ENCODE assay signal across 10 mouse cellular contexts in genomic region chr4:135358736-135359135, GRCm38 (mm10). TPM values are rescaled to one million over a fixed set of nuclear protein-coding genes. Genes with fewer than 3 reads are reported as not detected.
DNase-seq lines count a peak whose midpoint lies in the region; ATAC-seq and TF ChIP-seq lines count a peak whose summit lies in the region.
"Had no signal": no experiment of that assay in that cellular context is flagged by ENCODE, and none has a peak within 500 bp of the region (broad histone marks: within the 10 kb centered on the region; RNA-seq: fewer than 3 reads in every experiment).

No protein-coding gene starts in this region.

- 3% methylated on average over 6 of the region's 6 CpGs for WGBS in heart, embryonic 10.5 days
- WGBS in lung, postnatal 0 days = 0% methylated on average over 6 of the region's 6 CpGs
- WGBS in hindbrain, embryonic 16.5 days = under 1% methylated on average over 6 of the region's 6 CpGs

- ATAC-seq in lung, postnatal 0 days = no peak
- no peak for ATAC-seq in hindbrain, embryonic 16.5 days

- H3K4me2 ChIP-seq in lung, postnatal 0 days (replicated peaks; ENCODE audit: low read depth, low read length) = no peak overlapping the region
- H3K4me2 ChIP-seq in hindbrain, embryonic 16.5 days (ENCODE audit: low read length) = no peak overlapping the region
- H3K4me2 ChIP-seq: embryonic facial prominence, embryonic 13.5 days; limb, embryonic 13.5 days had no signal

- H3K9me3 ChIP-seq in heart, embryonic 10.5 days = no peaks in the 10 kb centered on the region
- H3K9me3 ChIP-seq in lung, postnatal 0 days (ENCODE audit: low read length) = no peaks in the 10 kb centered on the region
- H3K9me3 ChIP-seq in hindbrain, embryonic 16.5 days (ENCODE audit: control insufficient read depth, low read length) = no peaks in the 10 kb centered on the region
- H3K9me3 ChIP-seq: embryonic facial prominence, embryonic 13.5 days; limb, embryonic 13.5 days had no signal

- peaks cover 12% of the 10 kb centered on the region; the same call in 1 of the 2 replicates for H3K27me3 ChIP-seq in heart, embryonic 10.5 days (ENCODE audit: insufficient read depth, poor library complexity, severe bottlenecking)
- H3K27me3 ChIP-seq in lung, postnatal 0 days (replicated peaks; ENCODE audit: insufficient read depth, low read length) = no peaks in the 10 kb centered on the region
- H3K27me3 ChIP-seq in hindbrain, embryonic 16.5 days (replicated peaks; ENCODE audit: control insufficient read depth, insufficient read depth, low read length) = no peaks in the 10 kb centered on the region
- H3K27me3 ChIP-seq: embryonic facial prominence, embryonic 13.5 days; limb, embryonic 13.5 days had no signal

- H3K4me3 ChIP-seq in heart, embryonic 10.5 days = no peak overlapping the region
- H3K4me3 ChIP-seq in lung, postnatal 0 days (ENCODE audit: low read depth, low read length) = no peak overlapping the region
- H3K4me3 ChIP-seq in hindbrain, embryonic 16.5 days (ENCODE audit: low read length) = no peak overlapping the region
- H3K4me3 ChIP-seq: embryonic facial prominence, embryonic 13.5 days; limb, embryonic 13.5 days had no signal

- H3K27ac ChIP-seq in heart, embryonic 10.5 days = no peak overlapping the region
- H3K27ac ChIP-seq in lung, postnatal 0 days (ENCODE audit: low read length) = no peak overlapping the region
- no peak overlapping the region for H3K27ac ChIP-seq in hindbrain, embryonic 16.5 days (ENCODE audit: low read depth, low read length)
- H3K27ac ChIP-seq: embryonic facial prominence, embryonic 13.5 days; limb, embryonic 13.5 days had no signal

- peak; percentile 59 for TF ChIP-seq CTCF in brain, embryonic 14.5 days (IDR thresholded peaks at IDR 0.05; ENCODE audit: borderline replicate concordance, extremely low read depth, insufficient read depth, insufficient read length)
- TF ChIP-seq CTCF in lung, postnatal 0 days (IDR thresholded peaks at IDR 0.05) = peak; percentile 68

- no peak overlapping the region for H3K9ac ChIP-seq in lung, postnatal 0 days (replicated peaks; ENCODE audit: low read depth)
- no peak overlapping the region for H3K9ac ChIP-seq in hindbrain, embryonic 16.5 days (ENCODE audit: low read depth, low read length)
- H3K9ac ChIP-seq: embryonic facial prominence, embryonic 13.5 days; limb, embryonic 13.5 days had no signal

- H3K4me1 ChIP-seq in heart, embryonic 10.5 days = peaks cover 9% of the 10 kb centered on the region
- H3K4me1 ChIP-seq in lung, postnatal 0 days (ENCODE audit: insufficient read depth, low read depth, low read length) = peaks cover 5% of the 10 kb centered on the region; the same call in 1 of the 2 replicates
- peaks cover 5% of the 10 kb centered on the region for H3K4me1 ChIP-seq in hindbrain, embryonic 16.5 days (ENCODE audit: control insufficient read depth, insufficient read depth, low read depth, low read length)

- no peak for TF ChIP-seq EP300 in lung, postnatal 0 days (IDR thresholded peaks at IDR 0.05)

- no peaks in the 10 kb centered on the region for H3K36me3 ChIP-seq in heart, embryonic 10.5 days
- no peaks in the 10 kb centered on the region for H3K36me3 ChIP-seq in lung, postnatal 0 days (ENCODE audit: insufficient read depth, low read length)
- H3K36me3 ChIP-seq in hindbrain, embryonic 16.5 days (ENCODE audit: control insufficient read depth, insufficient read depth, low read length) = no peaks in the 10 kb centered on the region
- H3K36me3 ChIP-seq: embryonic facial prominence, embryonic 13.5 days; limb, embryonic 13.5 days had no signal

- peak; percentile 25 for DNase-seq in heart, postnatal 4 days
- no peak for DNase-seq in heart, embryonic 10.5 days (ENCODE audit: low spot score)
- peak; percentile 20 for DNase-seq in right cerebral cortex, postnatal 14 days
- DNase-seq in right cerebral cortex, postnatal 25 days = no peak
- DNase-seq in brain, embryonic 14.5 days (ENCODE audit: low read depth) = peak; percentile 76
- peak; percentile 85 for DNase-seq in lung, postnatal 0 days (ENCODE audit: low spot score)
- no peak for DNase-seq in frontal cortex, postnatal 10 days (ENCODE audit: low spot score in 2 of 2)

- TF ChIP-seq POLR2A in brain, embryonic 14.5 days (IDR thresholded peaks at IDR 0.05; ENCODE audit: borderline replicate concordance, extremely low read depth, insufficient read depth, insufficient read length, poor library complexity, severe bottlenecking) = no peak

RNA-seq across cellular contexts. Expression of gene Srrm1, which starts 5.6 kb away (rescaled TPM):
- 100 to 1,000 TPM; 132 to 135 TPM for total RNA-seq in heart, postnatal 4 days (2021)
- 162 and 193 TPM in 2 replicates for polyA plus RNA-seq in heart, embryonic 10.5 days (2016; fragmentation: Nextera tagmentation; extraction: Ambion mirVana)
- 76.9 and 133 TPM in 2 replicates for polyA plus RNA-seq in brain, embryonic 14.5 days (2012; rRNA removed)
- 108 and 116 TPM in 2 replicates for polyA plus RNA-seq in lung, postnatal 0 days (2015; fragmentation: Nextera tagmentation; extraction: Ambion mirVana)
- polyA plus RNA-seq in hindbrain, embryonic 16.5 days (2015; fragmentation: Nextera tagmentation; extraction: Ambion mirVana) = 151 and 163 TPM in 2 replicates

RNA-seq across cellular contexts. Expression of gene Ncmap, which starts 39.3 kb away (rescaled TPM):
- under 1 TPM; 0.62 to 0.77 TPM for total RNA-seq in heart, postnatal 4 days (2021)
- polyA plus RNA-seq in heart, embryonic 10.5 days (2016; fragmentation: Nextera tagmentation; extraction: Ambion mirVana) = 0.46 and 1.2 TPM in 2 replicates
- 0.81 and 0.86 TPM in 2 replicates for polyA plus RNA-seq in brain, embryonic 14.5 days (2012; rRNA removed)
- polyA plus RNA-seq in lung, postnatal 0 days (2015; fragmentation: Nextera tagmentation; extraction: Ambion mirVana) = 0.90 and 1.5 TPM in 2 replicates
- 0.94 and 1.0 TPM in 2 replicates for polyA plus RNA-seq in hindbrain, embryonic 16.5 days (2015; fragmentation: Nextera tagmentation; extraction: Ambion mirVana)

Comparison
In these comparisons a context has a peak if more than half of its experiments do, and no peak if none do; other contexts are left out.
1. DNase-seq: peak in heart, postnatal 4 days (single experiment), right cerebral cortex, postnatal 14 days (single experiment), brain, embryonic 14.5 days (single experiment) and lung, postnatal 0 days (single experiment); none in heart, embryonic 10.5 days (single experiment), right cerebral cortex, postnatal 25 days (single experiment) and frontal cortex, postnatal 10 days (0 of 2).